Mouse (Mus musculus): ENCODE measurements around the gene Atp5d. TPM values are rescaled to one million over a fixed set of nuclear protein-coding genes. Genes with fewer than 3 reads are reported as not detected.

Gene Atp5d
- total RNA-seq, 2 experiments from 2014 or later, result 342 to 379 TPM

DNA sequence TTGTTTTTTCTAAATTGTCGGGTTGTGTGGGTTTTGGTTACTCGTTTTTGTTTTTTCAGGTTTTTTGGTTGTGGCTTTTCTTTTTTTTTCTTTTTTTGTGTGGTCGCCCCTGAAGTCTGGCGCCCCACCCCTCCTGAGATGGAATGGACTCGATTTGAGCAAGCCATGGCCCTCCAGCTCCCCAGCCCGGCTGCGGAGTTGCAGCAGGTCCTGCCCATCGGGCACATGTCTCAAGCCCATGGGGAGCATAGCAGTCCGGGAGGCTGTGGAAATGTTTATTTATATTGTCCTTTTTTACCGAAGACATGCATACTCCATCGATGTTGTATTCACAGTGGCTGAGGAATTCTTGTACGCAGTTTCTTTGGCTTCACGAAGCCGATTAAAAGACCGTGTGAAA, 32.8 kb downstream of the Atp5d start:
- intact Hi-C loops (cut with DNase I), result no loop called here
- no peak for DNase-seq (ENCODE audit: extremely low spot score in 1 of 2, low spot score in 2 of 2)

DNA sequence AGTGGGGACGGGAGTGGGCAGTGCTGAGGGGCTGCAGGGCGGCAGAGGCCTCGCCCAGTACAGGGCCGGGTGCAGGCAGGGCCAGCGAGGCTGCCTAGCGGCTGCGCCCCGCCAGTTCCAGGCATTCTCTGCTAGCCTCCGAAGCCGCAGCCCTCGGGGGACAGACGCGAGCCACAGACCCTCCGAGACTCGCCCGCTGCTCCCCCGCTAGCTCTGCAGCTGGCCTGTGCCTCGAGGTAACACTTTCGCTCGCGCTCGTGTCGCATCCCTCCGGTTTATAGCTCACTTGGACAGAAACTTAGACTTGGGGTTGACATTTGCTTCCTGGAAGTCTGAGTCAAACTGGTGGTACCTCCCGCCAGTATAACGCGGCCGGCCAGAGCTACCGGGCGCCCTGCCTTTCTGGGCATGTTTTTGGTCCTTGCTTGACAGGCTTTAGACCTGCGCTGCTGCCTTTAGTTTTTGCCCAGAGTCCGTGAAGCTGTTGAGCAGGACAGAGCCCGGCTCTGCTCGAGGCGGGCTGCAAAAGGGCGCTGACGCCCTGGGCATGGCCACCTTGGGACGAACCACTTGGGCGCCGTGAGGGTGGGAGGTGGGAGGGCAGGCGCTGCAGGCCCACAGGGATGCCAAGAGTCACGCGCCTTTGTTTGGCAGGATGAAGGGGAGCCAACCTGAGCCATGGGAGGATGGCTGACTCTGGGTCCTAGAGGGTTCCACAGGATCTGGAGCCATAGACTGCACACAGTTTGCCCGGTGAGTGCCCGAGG, 33.5 kb downstream of the Atp5d start:
- intact Hi-C loops (cut with DNase I), result no loop called here

DNA sequence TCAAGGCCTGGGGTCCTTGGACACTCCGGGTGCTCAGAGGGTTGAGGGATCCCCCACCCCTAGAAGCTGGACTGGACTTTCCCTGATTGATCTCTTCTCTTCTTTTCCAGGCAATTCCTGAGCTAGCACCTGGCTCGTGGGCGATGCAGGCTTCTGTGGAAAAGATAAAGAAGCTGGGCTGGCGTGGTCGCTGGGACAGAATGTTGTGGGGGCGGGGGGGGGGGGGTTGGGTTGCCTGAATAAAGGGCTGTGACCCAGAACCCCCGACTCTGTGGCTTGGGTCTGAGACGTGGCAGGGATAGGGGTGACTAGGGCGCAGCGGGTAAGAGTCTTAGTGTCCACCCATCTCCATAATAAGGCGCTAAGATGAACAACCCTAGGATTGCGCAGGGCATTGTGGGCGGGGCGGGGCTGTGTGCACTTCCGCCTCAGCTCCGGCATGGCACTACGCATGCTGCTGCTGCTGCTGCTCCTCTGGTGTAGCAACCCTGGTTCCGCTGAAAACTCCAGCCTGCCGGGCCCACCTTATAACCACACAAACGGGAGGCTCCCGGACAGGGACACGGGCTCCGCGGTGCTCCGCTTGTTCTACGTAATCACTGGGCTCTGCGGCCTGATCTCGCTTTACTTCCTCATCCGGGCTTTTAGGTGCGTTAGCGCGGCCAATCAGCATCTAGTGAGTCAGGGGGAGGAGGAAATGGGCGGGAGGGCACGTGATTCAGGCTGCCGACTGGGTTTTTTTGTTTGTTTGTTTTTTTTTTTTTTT, 34.3 kb downstream of the Atp5d start, which contains the start of gene 1600002K03Rik:
Gene 1600002K03Rik, plus strand, starts transcription at position 418 of the 766 bp plus-strand sequence.
- intact Hi-C loops (cut with DNase I), result no loop called here
- DNase-seq (ENCODE audit: extremely low spot score in 1 of 2, low spot score in 2 of 2), result peak; percentile 88 to 92

More for the DNA sequence above, 33.5 kb downstream of the Atp5d start:
- peak in 1 of 2 experiments; percentile 61 for DNase-seq (ENCODE audit: extremely low spot score in 1 of 2, low spot score in 2 of 2)

DNA sequence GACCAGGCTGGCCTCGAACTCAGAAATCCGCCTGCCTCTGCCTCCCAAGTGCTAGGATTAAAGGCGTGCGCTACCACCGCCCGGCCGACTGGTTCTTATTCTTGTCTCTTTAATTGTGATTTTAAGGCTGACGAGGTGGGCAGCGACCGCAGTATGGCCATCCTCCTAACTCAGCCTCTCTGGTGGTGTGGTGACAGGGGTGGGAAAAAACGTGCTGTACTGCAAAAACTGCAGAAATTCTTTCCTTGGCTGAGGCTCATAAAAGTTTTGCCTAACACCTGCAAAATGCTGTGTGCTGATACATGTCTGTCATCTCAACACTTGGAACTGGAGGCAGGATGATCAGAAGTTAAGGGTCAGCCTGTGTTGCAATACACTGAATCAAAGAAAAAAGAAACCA, 34.9 kb downstream of the Atp5d start:
- intact Hi-C loops (cut with DNase I), result no loop called here

DNA sequence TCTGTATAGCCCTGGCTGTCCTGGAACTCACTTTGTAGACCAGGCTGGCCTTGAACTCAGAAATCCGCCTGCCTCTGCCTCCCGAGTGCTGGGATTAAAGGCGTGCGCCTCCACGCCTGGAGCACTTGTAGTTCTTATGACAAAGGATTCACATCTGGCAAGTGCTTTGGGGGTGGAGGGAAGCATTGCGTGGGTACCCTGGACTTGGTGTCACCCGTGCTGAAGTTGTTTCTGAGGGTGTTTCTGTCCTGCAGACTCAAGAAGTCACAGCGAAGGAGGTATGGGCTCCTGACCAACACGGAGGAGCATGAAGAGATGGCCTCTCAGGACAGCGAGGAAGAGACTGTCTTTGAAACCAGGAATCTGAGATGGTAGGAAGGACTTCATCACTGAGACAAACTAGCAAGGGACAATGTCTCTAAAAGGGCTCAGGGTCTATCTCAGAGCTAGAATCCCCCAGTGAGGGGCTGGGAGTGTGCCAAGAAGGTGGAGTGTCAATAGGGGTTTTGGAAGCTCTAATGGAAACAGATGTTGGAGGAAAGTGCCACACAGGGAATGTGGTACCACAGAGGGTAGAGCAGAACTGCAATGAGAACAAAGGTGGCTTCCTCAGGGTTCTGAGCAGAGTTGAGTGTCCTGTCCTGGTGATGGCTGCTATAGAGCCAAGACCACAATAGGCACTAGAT, 35.7 kb downstream of the Atp5d start:
- intact Hi-C loops (cut with DNase I), result loop anchor here (2.0 kb wide), 1 partner anchor 75 kb away; the partner anchor contains the start of gene Ndufs7
- DNase-seq (ENCODE audit: extremely low spot score in 1 of 2, low spot score in 2 of 2), result peak in 1 of 2 experiments; percentile 39

More for the DNA sequence above, 34.9 kb downstream of the Atp5d start:
- no peak for DNase-seq (ENCODE audit: extremely low spot score in 1 of 2, low spot score in 2 of 2)

DNA sequence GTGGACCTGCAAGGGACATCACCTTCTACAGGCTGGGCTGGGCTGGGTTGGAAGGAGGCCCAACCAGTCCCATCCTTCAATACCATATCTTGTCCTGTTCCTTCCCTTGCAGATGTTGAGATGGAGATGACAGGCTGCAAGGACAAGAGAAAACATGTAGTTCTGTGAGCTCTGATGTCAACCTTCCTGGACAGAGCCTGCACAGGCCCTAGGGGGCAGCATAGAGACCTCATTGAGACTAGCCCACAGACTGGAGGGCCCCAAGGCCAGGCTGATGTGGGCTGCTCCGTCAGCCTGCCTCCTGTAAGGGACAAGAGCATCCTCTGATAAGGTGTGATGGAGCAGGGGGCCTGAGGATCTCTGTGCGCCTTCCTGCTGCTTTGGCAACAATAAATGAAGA, 36.3 kb downstream of the Atp5d start:
- intact Hi-C loops (cut with DNase I), result loop anchor here (2.0 kb wide), 1 partner anchor 74 kb away; the partner anchor contains the start of gene Ndufs7
- peak in 1 of 2 experiments; percentile 53 for DNase-seq (ENCODE audit: extremely low spot score in 1 of 2, low spot score in 2 of 2)

DNA sequence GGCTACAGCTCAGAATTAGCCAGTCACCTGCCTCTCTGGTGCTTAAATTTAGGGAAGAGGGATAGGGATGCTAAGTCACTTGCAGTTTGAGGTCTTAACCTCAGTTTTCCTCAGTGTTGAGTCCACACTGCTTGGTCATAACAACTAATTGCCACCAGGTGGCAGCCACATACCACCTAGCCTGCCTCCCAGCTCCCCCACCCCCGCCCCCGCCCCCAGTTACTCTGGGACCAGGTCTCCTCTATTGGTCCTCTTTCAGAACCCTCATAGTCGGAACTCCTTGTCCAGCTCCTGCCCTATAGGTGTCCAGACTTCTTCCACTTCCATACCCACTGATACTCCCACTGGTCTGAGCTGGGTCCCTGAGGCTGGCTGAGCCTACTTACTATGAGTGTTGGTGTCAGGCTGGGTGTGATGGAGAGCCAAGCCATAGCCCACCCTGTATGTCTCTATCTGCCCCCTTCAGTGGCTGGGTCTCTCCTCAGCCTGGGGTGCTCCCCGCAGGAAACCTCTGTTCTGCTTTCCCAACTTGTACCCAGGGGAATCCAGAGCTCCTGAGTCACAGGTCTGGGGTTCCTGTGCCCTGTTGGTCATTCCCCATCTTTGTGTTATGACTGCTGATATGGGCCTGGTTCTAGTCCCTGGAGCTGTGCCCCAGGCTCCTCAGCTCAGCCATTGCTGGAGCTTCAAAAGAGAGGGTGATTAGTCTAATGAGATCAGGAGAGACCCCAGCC, 37.3 kb downstream of the Atp5d start:
- intact Hi-C loops (cut with DNase I), result loop anchor here (2.0 kb wide), 1 partner anchor 73 kb away; the partner anchor contains the start of gene Ndufs7
- peak in 1 of 2 experiments; percentile 34 for DNase-seq (ENCODE audit: extremely low spot score in 1 of 2, low spot score in 2 of 2)

DNA sequence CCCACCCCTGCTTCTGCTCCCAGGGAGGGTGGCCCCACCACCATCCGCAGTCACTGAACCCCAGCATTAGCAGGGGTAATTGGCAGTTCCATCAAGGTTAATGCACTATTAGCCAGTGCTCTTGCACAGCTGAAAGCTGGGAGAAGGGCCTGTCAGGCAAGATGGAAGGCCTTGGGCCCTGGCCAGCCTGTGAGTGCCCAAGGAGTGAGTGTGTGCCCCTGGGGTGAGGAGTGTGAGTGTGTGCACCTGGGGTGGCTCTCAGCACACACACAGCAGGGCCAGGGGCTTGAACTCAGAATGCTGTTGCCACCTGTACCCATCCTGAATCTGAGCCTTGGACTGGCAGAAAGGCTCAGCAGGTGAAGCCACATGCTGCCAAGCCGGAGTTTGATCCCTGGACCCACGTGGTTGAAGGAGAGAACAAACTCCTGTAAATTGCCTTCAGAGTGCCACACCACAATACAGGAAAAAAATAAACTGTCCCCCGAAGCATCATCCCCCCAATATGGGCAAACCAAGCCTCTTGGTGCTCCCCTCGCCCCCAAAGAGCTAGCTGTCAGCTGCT, 37.9 kb downstream of the Atp5d start:
- no peak for DNase-seq (ENCODE audit: extremely low spot score in 1 of 2, low spot score in 2 of 2)
- intact Hi-C loops (cut with DNase I), result no loop called here

DNA sequence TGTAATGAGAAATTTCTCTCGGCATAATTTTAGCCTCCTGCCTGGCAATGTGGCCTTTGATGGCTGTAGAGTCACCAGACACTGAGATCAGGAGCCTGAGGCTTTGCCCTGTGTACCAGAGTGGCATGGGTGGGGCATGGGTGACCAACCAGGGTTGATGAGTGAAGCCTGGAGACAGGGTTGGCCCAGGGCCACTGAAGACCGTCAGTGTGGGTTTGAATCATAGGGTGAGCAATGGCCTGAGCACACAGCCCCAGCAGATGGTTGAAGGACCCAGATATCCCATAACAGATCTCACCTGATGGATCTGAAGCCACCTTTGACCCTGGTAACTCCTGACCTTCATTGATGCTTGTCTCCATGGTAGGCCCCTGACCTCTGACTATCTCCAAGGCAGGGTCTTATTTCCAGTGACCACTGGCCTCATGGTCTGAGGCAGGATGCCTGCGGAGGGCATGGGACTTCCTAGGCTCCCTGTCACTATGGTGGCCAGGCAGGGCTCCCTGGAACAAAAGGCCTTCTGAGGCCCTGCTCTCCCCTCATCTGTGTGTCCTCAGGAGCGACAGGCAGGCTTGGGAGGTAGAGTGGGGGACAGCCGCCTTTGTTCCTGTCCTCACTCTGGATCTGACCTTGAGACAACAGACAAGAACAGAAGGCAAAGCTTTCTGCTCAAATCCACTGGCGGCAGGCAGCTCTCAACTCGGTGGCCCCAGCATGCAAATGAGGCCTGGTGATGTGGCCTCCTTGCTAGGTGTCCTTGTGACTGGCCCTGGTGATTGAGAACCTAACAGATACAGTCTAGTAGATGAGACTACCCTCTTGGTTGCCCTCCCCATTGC, 39.2 kb downstream of the Atp5d start:
- intact Hi-C loops (cut with DNase I), result no loop called here

DNA sequence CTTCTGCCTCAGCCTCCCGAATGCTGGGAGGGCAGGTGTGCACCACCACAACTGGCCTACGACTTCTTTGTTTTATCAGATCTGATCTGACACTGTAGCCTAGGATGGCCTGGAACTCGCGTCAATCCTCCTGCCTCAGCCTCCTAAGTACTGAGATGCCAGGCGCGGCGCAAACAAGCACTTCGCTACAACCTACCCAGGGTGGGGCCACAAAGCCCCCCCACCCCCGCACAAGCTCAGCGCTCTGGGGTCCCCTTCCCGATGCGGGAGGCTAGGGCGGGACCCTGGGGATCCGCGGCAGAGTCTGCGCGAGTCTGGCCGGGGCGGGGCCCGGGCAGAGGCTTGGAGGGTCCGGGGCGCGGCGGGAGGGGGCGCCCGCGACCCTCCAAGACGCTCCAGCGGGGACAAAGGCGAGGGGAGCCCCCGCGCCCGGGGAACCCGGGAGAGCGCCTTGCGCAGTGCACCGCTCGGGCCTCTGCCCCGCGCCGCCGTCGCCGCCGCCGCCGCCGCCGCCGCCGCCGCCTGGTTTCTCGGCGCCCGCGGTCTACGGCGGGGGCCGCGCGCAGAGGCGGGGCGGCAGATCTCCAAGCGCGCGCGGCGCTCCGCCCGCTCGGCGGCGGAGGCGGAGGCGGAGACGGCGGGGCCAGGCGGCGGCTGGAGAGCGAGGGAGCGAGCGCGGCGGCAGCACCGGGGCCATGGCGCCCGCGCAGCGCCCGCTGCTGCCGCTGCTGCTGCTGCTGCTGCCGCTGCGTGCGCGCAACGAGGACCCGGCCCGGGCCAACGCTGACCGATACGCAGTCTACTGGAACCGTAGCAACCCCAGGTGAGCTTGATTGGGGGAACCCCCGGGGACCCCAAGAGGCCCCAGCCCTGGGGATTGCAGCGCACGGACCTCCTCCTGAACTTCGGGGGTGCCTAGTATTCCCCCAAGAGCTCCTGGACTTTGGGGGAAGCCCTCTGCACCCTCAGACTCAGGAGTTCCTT, 40.9 kb downstream of the Atp5d start, which contains the start of gene Efna2:
Gene Efna2, plus strand, starts transcription at position 415 of the 984 bp plus-strand sequence.
- intact Hi-C loops (cut with DNase I), result loop anchor here (1.0 kb wide), 1 partner anchor 66 kb away; no protein-coding TSS in a partner anchor
- DNase-seq (ENCODE audit: extremely low spot score in 1 of 2, low spot score in 2 of 2), result peak in 1 of 2 experiments; percentile 65

More for the DNA sequence above, 39.2 kb downstream of the Atp5d start:
- DNase-seq (ENCODE audit: extremely low spot score in 1 of 2, low spot score in 2 of 2), result peak in 1 of 2 experiments; percentile 33

DNA sequence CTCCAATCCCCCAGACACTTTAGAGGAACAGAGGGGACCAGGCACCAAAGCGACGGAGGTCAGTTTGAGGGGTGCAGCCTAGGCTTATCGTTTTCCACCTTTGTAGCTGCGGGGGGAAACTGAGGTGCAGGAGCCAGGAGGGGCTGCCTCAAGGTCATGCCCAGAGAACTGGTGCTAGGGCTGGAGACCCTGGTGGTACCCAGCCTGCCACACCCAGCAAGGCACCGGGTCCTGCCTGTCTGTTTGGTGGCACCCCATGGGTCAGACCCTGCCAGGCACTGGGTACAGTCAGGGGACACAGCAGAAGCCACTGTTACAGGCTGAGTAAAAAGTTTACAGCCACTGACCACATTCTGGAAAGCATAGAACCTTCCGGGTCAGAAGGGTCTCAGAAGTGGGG, 41.9 kb downstream of the Atp5d start:
- DNase-seq (ENCODE audit: extremely low spot score in 1 of 2, low spot score in 2 of 2), result no peak
- intact Hi-C loops (cut with DNase I), result no loop called here

DNA sequence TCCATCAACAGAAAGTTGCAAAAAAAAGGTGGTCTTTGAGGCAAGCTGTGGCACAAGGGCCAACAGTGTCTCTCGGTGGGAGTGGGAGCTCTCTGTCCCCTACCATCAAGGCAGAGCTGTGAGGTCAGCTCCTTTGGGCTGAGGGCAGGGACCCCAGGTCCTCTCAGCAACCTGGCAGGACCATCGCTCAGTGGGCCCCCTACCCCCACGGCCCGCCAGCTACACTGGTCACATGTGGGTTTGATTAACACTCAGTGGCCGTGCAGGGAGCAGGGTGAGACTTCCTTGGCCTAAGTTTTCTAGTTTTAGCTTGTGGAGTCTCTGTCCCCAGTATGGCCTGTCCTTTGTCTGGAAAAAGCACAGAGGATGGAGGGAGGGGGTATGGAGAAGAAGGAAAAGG, 42.4 kb downstream of the Atp5d start:
- intact Hi-C loops (cut with DNase I), result no loop called here
- DNase-seq (ENCODE audit: extremely low spot score in 1 of 2, low spot score in 2 of 2), result no peak

DNA sequence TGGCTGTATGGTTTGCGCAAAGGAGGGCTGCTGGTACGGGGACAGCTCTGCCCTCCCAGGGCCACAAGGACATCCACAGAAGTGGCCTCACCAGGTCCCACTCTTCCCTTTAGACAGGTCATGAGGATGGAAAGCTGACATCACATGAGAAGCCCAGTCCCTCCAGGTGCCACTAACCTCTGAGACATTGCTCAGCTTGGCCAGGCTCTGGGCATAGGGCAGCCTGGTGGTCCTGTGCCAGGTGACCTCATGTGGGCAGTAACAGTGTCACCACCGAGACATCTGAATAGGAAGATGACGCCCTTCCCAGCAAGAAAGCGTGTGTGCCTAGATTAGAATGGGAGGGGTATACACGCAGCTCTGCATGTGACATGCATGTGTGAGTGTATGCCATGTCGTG, 44.1 kb downstream of the Atp5d start:
- no peak for DNase-seq (ENCODE audit: extremely low spot score in 1 of 2, low spot score in 2 of 2)
- intact Hi-C loops (cut with DNase I), result no loop called here

DNA sequence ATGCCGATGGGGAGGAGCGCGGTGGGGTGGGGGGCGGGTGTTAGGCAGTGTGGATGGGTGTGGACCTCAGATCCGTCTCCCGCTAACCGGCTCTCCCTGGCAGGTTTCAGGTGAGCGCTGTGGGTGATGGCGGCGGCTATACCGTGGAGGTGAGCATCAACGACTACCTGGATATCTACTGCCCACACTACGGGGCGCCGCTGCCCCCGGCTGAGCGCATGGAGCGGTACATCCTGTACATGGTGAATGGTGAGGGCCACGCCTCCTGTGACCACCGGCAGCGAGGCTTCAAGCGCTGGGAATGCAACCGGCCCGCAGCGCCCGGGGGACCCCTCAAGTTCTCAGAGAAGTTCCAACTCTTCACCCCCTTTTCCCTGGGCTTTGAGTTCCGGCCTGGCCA, 48.2 kb downstream of the Atp5d start:
- no peak for DNase-seq (ENCODE audit: extremely low spot score in 1 of 2, low spot score in 2 of 2)

DNA sequence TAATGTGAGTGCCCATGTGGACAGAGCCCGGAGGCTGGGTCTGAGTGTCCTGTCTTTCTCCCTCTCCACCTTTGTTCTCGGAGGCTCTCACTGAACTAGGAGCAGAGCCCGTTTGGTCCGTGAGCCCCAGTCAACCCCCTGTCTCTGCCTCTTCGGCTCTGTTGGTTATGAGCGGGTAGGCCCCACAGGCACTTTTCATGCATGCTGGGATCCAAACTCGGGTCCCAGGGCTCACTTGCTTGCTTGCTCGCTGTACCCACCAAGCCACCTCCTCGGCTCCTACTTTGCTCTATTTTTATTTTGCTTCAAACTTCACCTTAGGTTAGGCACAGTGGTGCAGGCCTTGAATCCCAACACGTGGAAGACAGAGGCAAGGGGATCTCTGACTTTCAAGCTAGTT, 49.3 kb downstream of the Atp5d start:
- DNase-seq (ENCODE audit: extremely low spot score in 1 of 2, low spot score in 2 of 2), result no peak
- intact Hi-C loops (cut with DNase I), result no loop called here

More for the DNA sequence above, 48.2 kb downstream of the Atp5d start:
- intact Hi-C loops (cut with DNase I), result no loop called here

DNA sequence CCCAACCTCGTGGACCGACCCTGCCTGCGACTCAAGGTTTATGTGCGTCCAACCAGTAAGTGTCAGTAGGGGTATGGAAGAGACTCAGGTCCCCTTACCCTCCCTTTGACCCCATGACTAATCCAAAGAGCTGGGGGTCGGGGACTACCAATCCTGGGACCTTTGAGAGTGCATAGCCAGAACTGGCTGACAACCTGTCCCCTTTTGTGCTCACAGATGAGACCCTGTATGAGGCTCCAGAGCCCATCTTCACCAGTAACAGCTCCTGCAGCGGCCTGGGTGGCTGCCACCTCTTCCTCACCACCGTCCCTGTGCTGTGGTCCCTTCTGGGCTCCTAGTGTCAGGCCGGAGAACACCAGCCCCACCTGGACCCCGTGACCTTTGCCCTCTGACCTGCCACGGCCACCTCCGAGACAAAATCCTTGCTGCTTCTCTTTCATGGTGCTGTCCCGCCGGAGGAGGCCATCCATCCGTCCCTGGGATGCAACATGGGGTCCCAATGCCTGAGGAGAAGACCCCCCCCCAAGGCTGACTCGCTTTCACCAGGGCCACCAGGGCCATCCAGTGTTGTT, 50.1 kb downstream of the Atp5d start:
- intact Hi-C loops (cut with DNase I), result no loop called here
- no peak for DNase-seq (ENCODE audit: extremely low spot score in 1 of 2, low spot score in 2 of 2)

Measured in left cerebral cortex, postnatal 10 days (tissue).